Mouse (Mus musculus): ENCODE data around the gene Nr1d2.
A peak's percentile ranks its signal among the peaks of the same experiment; 100 is the strongest.

DNA sequence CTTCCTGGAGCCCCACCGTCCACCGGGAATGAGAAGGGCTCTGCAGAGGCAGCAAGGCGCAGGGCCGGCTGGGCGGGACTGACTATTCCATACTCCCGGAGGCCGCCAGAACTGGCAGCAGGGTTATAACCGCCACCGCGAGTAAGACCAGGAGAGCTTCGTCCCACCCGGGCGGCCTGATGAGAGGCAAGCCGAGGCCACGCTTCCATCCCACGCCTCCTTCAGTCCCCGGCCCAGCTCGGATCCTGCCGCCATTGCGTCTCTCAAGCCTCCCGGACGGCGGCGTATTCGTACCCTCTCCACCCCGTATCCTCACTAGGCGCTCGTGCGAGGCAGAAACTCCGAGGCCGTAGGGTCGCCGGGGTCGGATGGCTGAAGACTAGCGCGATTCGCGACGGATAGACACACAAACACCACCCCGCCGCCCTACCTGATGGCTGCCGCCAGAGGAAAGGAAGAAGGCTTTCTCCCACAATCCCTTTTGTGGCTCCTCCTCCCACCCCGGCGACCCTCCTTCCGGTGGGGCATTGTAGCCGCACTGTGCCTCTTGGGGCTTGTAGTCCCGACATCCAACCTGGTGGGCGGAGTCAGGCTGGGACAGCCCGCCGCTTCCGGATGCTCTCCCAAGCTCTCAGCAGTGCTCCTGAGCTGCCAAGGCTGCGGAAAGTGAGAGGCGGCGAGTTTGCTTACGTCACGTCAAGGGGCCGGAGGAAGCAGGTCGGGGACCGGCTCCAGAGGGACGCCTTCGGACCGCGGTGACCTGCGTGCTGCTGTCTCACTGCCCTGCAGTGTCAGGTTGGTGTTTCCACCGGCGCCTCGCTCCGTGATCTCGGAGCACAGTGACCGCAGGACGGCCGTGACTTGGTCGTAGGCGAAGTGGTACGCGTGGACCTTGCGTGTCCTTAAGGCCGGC lies 31.9 kb upstream of the Nr1d2 start, which contains the start of the genes Nkiras1 and Rpl15:
- TF ChIP-seq CTCF (IDR thresholded peaks at IDR 0.05; ENCODE audit: control insufficient read depth, insufficient read depth, low read length) (0 out of 2 replicates have a peak, but pooled peaks have one; percentile 8), POLR2A (IDR thresholded peaks at IDR 0.05; ENCODE audit: borderline replicate concordance, control insufficient read depth, low read depth, low read length) (peak; percentile 71)

Data from bone marrow, adult 2 months (tissue).